Mouse (Mus musculus) layer of hippocampus, postnatal 14 days (tissue): ENCODE data around the gene Rgl1. TPM values are rescaled to one million over a fixed set of nuclear protein-coding genes. Genes with fewer than 3 reads are reported as not detected.

Source experiments
- DNase-seq, 2 experiments: peaks; one replicate each; pipeline ENCODE4 v3.0.0; 2021 to 2022; ENCODE audit warnings: low spot score in 2 of 2, mixed read lengths in 1 of 2
- total RNA-seq, 2 experiments: library from RNA; stranded (reverse); gene quantifications; 2 replicates each; pipeline ENCODE4 v1.2.3; 2021

Gene Rgl1
- total RNA-seq, 2 experiments from 2014 or later, result 78.7 to 79.5 TPM

DNA sequence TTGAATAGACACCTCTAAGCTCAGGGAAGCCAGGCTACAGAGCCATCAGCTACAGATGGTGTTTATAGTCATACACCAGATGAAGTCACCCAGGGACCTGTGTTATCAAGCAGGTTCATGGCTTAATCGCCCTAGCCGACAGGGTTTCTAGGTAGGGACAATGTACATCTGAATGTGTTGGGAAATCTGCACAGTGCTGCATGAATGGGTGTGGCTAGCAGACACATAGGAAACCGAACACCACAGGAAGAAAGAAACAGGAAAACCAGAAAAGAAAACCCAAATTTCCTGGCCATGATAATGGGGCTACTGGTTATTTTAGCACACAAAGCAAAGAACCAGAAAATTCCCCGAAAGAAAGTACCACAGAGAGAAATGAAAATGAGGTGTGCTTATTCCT, 45.2 kb downstream of the Rgl1 start:
- no peak for DNase-seq

DNA sequence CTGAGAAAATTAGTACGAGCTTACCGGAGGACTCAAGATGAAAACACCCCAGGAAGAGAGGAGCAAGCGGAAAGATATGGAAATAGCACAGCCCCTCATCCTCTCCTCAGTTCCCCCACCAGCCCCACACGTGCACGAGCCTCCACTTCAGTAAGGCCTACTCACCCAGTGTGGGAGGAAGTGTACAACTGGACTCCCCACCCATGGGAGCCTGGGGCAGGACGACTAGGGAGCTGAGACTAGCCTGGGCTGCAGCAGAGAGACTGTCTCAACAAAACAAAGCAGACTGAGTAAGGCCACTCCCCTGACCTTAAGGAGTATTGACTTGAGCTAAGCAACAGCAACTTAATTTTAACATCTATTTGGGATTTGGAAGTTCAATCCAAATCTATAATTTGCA, 48.0 kb downstream of the Rgl1 start:
- DNase-seq, result no peak

DNA sequence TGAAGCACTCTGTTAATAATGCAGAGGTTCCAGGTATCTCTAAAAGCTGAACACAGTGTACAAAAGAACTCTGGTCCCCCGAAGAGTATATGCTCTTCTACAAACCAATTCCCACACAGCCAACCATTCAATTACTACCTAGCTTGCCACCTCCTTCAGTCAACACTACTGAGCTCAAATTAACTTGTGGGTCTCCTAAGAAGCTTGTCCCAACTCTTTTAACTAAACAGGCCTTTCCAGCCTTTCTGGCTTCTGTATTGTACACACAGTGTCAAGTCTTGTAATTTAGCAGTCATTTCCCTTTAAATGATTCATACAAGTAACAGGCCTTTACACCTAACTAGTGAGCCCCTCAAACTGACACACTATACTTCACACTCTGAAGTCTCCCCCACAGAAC, 48.8 kb downstream of the Rgl1 start:
- DNase-seq, result no peak

DNA sequence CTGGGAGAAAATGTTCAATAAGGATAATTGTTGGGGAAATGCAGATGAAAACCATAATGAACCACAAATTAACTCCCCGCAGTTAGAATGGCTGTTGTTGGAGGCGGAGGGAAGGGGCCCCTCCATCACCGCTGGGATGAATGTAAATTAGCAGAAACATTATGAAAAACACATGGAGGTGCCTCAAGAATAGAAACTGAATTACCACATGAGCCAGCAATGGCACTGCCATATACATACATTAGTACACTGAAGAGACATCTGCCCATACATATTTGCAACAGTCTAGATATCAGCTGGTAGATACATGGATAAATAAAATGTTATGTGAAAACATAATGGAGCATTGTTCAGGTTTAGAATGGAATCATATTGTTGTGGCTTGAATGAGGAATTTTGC, 51.7 kb downstream of the Rgl1 start:
- DNase-seq, result no peak

DNA sequence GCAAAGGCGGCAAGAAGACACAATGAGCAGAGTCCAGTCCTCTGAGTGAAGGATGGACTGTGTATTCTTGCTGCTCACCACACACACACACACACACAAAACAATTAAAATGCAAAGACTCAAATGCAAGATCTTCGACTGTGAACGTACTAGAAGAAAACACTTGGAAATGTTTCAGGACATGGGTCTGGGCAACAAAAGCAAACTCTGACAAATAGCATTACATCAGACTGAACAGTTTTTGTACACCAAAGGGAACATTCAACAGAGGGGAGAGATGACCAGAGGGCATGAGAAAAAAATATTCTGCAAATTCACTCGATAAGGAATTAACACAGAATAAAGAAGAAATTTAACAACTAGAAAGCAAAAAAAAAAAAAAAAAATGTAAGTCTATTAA, 52.2 kb downstream of the Rgl1 start:
- DNase-seq, result no peak

DNA sequence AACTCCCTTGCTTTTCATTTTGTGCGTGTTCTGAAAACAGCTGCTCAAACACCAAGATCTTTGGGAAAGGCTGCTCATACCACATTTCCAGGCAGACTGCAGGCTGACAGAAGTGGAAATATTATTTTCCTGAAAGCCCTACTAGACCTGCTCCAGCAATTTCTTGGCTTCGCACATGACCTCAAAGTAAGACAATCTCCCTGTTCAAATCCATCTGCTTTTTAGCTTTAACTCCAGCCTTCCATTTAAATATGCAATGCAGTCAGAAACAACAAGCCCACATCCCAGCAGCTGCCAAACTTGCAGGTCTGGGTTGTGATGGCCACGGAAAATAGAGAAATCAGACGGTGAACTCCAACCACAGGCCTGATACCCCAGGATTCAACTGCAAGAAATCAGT, 55.1 kb downstream of the Rgl1 start:
- DNase-seq, result peak in 1 of 2 experiments; percentile 15

DNA sequence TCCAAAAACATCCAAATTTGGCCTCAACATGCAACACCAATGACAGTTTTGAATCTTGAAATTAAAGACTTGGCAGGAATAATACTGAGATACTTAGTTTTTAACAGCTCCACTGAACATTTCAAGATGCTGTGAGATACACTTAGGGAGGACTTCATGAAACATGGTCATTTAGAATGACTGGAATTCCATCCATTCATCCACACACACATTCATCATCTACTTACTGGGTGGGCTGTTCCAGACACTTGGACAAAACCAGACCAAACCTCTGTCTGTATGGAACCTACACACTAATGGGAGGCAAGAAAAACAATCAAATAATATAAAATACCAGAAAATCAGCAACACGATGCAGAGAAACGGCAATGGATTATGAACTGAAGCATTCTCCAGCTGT, 58.6 kb downstream of the Rgl1 start:
- DNase-seq, result no peak

DNA sequence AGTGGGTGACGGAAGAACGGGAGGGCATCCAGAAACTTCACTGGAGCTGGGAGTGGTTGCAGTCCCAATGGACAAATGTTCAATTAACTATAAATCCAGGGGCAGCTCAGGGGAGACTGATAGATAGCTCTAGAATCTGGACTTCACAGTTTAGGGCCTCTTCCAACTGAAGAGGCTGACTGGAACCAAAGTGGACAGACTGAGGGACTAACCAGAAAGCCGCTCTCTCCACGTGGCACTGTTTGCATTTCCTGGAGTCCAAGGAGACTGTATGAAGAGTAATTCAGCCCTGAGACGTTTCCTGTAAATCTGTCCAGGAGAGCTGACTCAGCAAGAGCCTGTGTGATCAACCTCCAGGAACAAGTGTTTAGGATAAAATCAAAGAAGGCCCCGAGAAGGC, 62.2 kb downstream of the Rgl1 start:
- no peak for DNase-seq

DNA sequence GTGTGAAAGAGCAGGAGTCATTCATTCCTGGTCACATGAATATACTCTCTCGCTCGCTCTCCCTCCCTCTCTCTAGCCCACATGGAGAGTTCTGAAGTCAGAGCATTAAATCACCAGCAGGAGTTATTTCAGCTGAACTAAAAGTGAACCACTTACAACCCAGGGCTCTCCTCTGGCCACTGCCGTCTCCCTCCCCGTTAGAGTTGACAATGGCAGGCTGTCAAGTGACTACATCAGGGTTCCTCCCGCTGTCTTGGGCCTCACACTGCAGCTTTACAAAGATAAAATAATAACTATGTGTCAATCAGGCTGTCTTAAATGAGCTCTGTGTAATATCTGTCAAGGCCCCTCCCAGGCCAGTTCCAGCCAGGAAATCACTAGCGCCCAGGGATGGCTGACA, 63.2 kb downstream of the Rgl1 start:
- no peak for DNase-seq

DNA sequence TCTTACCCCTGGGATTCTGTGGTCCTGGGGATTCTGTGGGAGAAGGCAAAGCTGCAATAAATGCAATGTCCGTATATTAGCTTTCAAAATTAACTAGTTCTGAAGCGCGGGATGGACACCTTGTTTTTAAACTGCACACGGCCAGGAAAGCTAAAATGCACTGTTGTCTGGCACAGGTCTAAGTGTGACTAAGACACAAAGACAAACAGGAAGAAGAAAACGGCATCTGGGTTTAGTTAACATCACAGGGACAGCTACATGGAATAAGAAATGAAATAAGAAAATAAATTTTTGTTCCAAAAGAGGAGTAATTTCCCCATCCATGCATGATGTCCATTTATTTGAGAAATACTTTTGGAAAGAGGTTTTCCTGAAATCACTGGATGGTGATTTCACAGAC, 65.1 kb downstream of the Rgl1 start:
- DNase-seq, result no peak

DNA sequence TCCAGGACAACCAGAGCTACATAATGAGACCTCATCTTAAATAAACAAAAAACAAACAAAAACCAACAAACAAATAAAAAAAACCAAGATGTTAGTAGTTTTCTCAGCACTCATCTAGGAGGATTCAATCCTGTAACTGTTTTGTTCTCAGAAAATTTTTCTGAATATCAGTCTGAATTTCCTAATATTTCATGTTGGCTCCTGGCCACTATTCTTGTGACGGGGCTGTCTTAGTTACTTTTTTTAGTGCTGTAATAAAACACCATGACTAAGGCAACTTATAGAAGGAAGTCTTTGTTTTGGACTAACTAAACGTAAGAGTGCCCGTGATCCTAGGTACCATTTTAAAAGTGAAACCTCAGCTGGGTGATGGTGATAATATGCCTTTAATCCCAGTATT, 68.8 kb downstream of the Rgl1 start:
- no peak for DNase-seq

DNA sequence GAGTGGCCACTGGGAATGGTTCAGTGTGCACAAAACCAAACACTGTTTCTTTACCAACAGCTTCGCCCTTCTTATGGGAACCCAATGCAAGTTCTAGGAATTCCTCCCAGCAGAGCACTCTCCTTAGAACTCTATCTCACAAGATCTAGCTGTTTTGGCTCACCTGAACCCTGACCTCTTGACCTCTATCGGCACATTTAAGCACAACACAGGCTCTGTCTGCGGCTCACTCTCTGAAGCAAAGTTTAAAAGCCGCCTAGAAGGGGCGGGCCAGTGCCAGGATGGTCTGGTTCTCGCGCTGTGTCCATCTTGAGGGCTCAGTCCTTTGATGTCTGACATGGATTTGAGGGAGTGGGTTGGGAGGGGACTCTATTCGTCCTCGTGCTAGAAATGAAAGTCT, 70.7 kb downstream of the Rgl1 start:
- DNase-seq, result no peak

DNA sequence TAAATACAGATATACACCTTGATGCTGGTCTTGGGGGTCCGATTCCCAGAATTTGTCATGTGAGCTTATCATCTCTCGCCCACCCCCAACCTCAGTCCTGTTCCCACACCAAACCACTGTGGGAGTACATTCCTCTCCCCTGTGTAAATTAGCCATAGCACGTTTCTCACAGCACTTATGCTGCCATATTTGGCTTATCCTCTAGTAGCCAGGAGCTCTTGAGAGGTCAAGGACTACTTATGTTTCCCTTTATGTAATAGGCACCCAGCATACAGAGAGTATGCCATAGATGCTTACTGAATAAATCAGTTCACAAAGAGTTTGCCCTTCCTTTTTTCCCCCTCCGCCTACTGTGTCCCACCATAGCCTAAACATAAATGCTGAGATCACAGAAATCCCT, 76.2 kb downstream of the Rgl1 start:
- no peak for DNase-seq

DNA sequence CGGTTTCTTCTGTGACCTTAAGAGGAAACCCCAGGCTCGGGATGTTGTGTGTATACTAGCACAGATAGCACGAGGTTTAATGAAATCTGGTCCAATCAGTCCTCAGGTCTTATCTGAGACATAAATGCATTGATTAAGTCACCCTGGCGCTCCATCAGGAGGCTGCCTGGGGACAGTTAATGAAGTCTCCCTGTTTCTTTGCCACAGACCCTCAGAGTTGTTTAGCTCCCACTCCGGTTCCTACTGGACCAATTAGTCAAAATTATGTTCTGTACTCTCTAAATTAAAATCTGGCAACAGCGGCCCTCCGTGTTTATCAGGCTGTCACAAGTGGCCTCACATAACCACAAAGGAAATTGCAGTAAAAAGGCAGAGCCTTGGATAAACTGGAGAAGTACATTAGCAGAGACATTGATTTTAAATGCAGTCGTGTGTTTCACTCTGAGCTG, 78.4 kb downstream of the Rgl1 start:
- peak in 1 of 2 experiments; percentile 39 for DNase-seq

DNA sequence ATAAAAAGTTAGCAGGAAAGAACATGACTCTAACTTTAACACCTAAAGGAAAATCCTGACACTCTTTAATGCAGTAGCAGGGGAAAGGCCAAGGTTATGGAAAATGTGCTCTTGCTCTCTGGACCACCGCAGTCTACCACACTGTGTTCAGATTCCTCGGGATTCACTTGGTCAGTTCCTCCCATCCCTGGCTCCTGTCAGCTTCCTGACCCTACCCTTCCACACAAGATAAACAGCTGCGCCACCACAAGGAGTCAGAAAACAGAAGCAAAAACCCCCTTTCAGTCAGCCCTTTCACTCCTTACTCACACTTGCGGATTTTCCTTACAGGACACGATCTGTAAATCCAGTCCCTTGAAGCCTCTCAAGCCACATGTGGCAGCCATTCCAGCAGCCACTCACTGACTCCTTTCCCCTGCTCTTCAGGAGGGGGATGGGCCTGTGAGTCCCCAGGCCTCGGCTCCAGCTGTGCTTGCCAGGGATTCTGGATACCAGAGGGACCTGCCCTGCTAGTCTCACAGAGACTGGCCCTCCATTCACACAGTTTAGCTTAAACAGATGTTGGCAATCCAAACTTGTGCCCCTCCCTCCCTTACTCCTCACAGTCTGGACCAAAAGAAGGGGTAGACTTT, 78.9 kb downstream of the Rgl1 start:
- no peak for DNase-seq

DNA sequence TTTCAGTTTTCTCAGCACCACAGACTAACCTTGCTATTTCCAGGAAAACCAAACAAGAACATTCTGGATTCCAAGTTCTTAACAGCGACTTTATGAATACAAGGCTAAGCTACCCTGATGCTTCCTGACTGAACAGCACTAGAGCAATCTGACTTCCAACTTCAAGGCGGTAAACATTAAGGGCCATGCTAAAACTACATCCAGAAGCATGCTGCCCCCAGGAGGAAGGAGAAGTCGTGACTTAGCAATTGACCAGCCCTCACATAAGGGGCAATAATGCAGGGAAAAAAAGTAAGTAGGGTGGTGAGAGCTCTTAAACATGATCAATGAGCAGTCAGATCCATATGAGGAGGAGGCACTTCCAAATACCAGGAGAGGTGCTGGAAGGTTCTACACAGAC, 80.6 kb downstream of the Rgl1 start:
- no peak for DNase-seq

DNA sequence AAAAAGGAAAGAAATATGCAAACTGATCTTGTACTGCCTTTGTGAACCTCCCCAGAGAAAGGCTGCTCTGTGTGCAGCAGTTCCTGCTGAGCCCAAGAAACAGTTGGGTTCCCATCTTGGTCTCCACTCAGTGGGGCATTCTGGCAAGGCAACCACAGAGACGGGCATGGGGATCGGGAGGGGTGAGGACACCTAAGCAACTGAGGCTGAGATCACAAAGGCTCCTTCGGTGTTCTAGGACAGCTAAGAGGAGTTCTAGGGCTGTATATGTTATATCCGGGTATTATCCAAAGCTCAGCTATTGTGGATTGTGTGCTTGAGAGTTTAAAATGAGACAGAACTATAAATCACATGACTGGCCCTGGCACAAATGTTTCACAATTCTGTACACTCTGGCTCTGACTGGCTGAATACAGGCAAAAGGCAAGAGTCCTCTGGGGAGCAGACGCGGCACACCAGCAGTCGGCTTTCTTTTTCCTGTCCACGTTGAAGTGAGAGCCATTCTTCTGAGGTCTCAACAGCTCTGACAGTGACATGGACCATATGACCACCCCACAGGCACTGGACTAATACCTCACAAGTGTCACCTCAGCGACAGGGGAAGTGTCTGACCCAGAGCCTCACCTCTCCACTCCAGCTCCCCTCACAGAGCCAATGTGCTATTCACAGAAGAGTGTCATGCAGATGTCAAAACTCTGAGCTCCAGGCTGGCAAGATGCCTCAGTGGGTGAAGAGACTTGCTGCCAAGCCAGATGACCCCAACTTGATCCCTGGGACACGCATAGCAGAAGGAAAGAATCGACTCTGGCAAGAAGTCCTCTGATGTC, 83.6 kb downstream of the Rgl1 start:
- DNase-seq, result no peak

DNA sequence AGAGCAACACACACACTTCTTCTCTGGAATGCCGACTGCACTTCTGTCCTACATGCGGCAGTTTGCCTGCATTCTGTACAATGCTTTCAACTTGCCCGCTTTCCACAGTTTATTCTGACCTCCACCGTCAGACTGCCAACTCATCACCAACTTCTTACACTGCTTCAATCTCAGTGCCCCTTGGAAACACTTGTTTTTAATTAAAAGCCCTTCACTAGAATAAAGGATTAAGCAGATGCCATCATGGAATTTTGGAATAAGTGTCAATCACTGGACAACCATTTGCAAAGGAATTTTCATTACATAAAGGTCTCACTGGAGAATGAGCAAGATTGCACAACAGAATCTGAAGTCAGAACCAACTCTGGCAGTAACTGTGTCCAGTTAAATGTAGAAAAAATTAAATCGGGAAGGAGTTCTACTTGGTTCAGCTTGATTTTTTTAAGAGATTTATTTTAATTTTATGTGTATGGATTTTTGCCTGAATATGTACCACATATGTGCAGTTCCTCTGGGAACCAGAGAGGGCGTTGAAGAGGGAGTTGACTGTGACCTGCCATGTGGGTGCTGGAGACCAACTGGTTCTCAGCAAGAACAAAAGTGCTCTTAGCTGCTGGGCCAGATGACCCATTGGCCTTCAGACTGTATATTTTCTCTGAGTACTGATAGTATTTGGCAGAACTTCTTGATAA, 84.3 kb downstream of the Rgl1 start:
- DNase-seq, result no peak

DNA sequence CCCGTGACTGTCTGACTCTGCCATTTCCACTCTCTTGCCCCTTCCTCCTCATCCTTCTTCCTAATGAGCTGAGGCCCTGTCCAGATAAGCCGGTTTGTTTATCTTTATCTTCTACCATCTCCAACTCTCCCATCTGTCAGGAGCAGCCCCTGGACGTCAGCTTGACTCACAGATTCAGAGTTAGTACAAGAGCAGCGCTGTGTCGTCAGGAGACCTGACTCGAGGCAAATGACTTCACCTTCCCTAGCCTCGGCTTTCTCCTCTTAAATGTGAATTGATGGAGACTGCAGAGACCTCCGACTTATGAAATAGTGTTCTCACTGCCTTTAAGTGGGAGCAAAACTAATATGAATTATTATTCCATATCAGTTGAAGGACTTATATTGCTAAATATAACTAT, 85.0 kb downstream of the Rgl1 start:
- DNase-seq, result no peak

DNA sequence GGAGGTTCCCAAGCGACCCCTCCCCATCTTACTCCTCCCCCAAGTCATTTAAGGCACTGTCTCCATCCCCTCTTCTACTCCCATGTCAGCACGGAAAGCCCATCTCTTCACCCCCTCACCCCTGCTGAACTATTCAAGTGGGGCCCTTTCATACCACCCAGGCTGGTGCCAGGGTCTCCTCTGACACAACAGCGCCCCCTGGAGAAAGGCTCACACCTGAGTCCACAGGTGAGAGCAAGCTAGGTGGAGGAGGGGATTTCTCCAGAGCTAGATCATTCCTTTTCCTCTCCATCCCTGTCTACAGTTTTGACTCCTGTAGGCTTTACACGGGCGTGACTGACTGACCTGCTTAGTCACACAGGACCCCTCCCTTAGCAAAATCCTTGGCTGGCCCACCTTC, 87.7 kb downstream of the Rgl1 start:
- no peak for DNase-seq

DNA sequence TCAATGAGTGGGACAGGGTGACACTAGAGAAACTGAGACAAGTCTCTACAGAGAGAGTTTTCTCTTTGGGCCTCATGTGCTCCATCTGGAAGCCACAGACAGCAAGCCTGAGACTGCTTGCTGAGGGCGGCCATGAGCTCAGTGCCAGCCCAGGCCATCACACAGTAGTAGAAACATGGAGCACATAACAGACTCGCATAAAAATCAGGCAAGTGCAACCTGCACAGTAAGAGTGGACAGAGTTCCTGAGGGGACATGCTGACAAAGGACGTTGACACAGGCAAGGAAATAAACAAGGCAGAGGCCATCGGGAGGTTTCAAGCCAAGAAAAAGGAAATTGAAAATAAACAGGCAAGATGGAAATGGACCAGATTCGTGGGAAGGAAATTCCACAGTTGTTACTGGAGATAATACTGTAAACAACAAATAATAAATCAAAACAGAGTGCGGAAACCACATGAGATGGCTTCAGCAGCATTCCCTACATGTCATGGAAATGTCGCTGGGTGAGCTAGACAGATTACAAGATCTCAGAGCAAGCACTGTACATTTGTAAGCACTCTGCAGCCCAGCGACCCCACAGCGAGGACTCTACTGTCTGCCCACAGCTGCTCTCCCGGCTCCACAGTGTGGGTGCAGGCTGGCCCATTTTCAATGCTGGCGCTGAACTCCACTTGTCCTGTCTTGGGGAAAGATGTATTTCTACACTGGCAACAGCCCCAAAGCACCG, 88.5 kb downstream of the Rgl1 start:
- DNase-seq, result no peak
